Mouse (Mus musculus): ENCODE data around the gene Oxgr1.

DNA sequence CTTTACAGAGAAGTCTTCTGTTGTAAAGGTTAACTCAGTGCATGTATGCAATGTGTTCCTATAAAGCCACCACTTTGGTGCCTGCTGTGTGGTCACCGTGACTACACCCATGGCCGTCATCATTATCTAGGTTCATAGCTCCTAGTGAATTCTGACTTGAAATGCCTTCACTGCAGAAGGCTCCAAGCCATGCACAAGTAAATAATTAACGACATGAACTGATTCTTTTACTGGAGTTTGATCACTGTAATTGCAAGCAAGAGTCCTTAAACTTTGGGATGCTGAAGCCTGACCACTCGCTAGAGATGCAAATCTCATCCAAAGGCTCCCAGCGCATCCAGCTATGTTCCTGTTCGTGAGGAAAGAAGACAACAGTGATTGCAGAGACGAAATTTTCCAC lies 38.6 kb downstream of the Oxgr1 start:
- no peak for TF ChIP-seq POLR2A (IDR thresholded peaks at IDR 0.05; ENCODE audit: extremely low read depth, insufficient read depth, low read length)
- TF ChIP-seq CTCF (IDR thresholded peaks at IDR 0.05; ENCODE audit: low read depth, low read length): no peak
